Mouse (Mus musculus): ENCODE results near the gene Dpp7.

Dpp7 gene

DNA sequence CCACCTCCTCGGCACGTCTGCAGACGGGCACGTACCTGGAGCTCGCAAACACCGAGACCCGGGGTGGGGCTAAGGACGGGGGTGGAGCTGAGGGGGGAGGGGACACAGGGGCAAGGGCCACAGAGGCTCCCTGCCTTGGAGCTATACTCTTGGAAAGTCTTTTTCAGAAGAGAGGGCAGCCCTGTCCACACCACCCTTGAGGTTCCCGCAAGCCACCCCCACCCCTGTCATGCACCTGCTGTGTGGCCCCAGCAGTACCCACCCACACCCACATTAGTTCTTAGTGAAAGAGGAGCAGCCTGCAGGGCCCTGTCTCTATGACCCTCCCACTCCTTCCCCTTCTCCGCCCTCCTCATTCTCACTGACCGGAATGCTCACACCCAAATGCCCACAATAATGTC is 44.7 kb downstream of the Dpp7 start:
- DNase-seq (ENCODE audit: low read depth, low spot score), result no peak

DNA sequence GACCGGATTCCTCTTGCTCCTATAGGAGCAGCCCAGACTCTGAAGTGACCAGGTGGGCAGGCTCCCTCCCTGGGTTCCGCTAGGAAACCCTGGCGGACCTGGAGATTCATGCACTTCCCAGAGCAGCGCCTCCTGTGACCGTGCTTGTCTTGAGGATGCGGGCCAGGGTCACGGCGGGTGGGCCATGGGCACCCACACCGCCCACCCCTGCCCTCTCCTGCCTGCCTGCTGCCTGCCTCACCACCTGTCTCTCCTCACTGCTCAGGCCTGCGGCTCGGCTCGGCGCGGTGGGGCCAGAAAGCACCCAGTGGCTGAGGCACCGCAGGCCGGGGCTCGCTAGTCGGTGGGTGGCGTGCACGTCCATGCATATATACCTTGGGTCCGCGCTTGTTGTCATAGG is 45.2 kb downstream of the Dpp7 start:
- no peak for DNase-seq (ENCODE audit: low read depth, low spot score)

DNA sequence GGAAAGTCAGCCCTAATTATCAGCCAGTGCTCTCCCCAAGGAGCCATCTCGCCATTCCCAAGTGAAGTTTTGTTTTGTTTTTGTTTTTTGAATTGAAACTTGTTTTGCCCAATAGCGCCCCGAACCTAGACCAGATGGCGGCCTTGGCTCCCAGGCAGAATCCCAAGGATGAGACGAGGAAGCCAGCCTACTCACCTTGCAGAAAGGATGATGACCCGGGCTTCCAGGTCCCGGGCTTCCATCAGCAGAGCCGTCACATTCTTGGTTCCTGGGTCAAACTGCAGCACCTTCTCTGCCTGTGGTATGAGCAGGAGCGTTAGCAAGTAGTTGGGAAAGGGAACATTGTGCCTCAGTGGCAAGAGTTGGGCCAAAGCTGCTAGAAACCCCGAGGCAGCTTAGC is 46.0 kb downstream of the Dpp7 start:
- DNase-seq (ENCODE audit: low read depth, low spot score), result no peak

DNA sequence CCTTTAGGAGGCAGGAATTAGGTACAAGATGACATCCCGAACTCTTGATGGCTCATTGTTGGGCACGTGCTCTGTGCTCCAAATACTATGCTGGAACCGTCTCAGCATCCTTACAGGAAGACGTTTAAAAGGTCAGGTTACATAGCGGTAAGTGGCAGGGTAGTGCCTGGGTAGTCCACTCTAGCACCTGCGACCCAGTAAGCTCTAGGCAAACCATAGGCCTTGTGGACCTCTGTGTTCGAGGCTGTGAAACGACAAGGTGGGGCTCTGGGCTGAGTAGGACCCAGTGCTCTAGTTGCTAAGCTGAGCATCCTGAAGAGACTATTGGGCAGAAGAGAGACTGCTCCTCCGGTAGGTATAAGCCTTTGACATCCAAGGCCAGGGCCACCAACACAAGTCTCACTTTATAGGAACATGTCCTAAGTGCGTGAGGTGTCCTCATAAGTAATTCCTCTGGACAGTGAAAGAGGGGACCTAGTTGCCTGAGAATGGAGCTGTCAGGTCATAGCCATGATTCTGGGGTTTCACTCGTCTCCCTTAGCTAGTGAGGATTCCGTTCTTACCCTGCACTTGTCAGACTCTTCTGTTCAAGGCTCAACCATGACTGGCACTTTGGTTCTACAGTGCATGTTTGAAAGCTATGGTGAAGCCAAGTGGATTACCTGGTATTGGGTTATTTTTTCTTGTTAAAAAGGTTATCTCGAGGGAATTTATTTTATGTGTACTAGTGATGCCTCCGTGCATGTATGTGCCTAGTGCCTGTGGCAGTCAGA is 50.4 kb downstream of the Dpp7 start:
- no peak for DNase-seq (ENCODE audit: low read depth, low spot score)

DNA sequence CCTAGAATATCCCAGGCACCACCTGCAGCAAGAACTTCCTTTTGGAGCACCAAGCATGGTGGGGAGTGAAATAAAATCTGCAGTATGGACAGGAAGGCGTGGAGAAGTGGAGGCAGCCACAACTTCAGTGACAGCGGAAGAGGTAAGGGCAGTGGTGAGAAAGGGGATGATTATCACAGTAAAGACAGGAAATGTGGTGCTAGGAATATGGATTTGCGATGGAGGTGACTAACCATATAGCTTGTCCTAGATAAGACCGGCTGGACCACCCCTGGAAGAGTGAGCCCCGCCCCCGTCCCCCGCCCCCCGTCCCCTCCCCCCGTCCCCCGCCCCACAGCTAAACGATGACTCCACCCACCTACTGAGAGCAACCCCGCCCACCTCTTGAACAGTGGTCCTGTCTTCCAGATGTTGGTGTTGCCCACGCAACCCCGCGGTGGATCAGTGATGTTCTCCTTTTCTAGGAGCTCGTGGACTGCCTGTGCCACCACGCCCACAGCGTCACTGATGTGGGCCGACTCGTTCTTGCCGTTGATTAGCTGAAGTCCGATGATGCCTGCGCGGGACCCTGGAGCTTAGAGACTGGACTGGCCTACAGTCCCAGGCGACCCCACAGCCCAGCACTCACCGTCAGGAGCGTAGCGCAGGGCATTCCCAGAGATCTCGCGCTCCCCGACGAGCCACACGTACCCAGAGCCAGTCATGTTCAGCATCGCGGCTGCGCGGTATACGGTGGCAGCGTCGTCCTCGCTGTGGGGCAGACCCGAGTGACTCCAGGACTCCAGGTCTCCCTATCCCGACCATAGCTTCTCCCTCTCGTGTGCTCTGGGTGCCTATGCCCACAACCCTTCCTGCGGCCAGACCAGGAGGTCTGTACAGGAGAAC is 51.3 kb downstream of the Dpp7 start:
- DNase-seq (ENCODE audit: low read depth, low spot score), result peak; percentile 40

DNA sequence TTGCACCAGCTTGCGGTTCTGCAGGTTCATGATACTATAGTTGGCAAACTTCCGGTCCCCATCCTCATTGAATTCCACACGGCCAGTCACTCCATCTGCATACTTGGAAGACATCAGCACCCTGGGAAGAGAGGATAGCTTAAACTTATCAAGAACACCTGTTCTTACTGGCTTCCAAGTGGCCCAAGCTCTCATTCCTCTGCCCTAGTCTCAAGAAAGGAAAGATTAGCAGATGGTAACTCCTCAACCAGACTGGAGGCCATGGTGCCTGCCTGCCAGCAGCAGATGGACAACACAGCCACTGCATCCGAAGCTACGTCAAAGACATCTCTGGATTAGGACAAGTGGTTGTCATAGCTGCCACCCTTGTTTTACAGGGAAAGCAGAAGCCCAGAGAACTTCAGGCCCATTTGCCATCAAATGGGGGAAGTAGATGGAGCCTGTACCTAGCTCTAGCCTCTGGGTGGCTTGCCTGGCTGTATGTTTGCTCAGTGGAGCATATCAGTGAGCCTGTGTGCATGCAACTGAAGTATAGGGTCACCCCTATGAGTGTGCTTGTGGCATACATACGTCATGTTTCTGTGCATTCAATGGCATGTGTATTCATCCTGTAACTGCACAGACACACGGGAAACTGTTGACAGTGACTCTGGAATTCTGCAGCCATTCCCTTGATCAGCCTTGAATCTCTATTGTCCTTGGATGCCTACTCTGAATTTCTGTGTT is 52.1 kb downstream of the Dpp7 start:
- DNase-seq (ENCODE audit: low read depth, low spot score), result no peak

DNA sequence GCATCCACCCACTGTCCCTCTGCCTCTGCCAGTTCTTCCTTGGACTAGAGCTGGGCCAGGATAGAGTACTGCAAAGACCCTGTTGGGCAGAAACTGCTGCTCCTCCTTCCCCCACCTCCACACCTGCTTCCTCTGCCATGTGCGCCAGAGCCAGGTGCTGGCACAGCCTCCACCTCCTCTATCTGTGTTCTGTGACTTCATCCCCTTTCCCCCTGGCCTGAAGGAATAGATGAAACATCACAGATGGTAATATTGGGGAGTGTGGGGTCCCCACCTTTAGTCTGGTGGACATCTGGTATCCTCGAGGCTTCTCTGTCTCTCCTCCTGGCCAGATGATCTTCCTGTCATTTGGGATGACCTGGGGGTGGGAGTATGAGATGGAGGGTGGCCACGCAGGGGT is 52.7 kb downstream of the Dpp7 start:
- no peak for DNase-seq (ENCODE audit: low read depth, low spot score)

Measured in forelimb bud, embryonic 11.5 days (tissue).